Mouse (Mus musculus): ENCODE results near the gene Elfn1.

Gene Elfn1

DNA sequence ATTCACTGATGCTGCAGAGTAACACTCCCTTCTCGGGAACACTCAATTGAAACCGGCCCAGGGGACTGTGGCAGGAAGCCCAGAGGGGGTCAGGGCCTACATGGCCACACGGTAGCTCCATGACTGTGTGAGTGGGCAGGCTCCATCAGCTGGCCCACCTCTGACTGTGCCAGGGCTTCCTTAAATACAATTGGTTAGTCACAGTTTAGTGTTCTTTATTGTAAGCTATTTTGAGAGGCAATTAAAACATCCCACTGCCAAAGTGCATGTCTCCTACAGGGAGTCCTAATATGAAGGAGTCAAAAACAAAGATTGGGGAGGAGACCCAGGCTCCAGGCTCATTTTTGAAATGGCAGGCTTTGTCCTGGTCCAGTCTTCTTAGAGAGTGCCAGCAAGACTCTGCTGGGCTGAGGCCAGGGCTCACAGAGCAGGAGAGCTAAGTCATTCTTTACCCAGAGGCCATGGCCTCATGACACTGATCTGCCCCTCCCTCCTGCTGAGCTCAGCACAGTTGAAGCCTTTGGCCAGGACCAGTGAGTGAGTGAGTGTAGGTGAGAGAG, 116.3 kb downstream of the Elfn1 start:
- DNase-seq (ENCODE audit: low read depth), result no peak
